Mouse (Mus musculus) cerebellum, adult (tissue): ENCODE results near the gene Rspry1.

ENCODE experiments used
- ATAC-seq: cut with Nextera tagmentation; 2 replicates; pipeline ENCODE4 v1.9.2; 2017; ENCODE audit warnings: mild to moderate bottlenecking, moderate library complexity, mixed read lengths; ENCODE audit not compliant: insufficient number of reproducible peaks, low FRiP score, low TSS enrichment

The Rspry1 gene

GRCm38 (mm10) chr8:94680414-94680813 lies 78.7 kb downstream of the Rspry1 start:
- no peak for ATAC-seq

DNA sequence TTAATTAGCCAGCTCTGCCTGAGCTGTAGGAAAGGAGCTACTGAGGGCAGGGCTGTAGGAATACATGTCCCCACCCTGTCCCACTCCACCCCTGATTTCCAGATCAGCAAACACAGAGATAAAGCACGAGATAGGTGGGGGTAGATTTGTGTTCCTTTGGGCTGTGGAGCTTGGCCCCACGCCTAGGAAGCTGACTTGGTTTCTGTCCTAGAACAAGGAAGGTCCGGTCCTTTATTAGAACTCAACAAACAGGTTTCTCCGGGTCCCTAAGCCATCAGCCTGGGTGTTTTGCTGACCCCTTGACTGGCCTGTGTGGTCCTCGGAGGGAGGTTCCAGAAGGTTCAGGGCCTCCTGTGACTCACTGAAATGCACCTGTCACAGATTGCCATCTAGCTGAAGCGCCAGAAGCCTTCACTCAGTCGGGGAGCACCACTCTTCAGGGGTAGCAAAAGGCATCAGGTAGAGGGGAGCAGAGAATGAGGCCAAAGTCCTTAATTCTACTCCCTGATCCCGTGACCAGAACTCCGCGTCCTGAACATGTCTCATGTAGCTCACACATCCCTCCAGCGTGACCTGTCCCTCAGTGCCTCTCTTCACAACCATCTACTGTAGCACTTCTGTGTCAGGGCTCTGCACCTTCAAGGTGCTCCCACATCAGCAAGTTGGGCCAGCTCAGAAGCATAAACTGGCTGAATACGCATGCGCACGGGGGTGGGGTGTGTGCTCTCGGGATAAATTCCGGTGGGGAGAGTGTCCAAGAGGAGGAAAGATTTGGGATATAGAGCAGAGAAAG lies 81.2 kb downstream of the Rspry1 start:
- ATAC-seq, result no peak

DNA sequence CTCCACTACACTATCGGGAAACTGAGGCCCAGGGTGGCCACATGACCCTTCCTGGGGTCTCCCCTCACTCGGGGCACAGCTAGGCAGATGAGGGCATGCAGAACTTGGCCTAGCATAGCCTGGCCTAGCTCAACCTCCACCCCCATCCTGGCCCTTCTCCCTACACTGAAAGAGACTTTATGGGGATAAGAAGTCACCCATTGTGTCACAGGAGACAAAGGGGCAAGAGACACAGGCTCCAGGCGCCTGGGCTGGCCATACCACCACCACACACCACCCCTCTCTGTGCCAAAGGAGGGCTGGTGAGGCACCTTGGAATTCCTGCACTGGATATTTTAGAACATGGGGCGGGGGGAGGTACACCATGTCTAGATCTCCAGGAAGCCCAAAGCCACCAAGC lies 82.5 kb downstream of the Rspry1 start:
- ATAC-seq, result no peak

DNA sequence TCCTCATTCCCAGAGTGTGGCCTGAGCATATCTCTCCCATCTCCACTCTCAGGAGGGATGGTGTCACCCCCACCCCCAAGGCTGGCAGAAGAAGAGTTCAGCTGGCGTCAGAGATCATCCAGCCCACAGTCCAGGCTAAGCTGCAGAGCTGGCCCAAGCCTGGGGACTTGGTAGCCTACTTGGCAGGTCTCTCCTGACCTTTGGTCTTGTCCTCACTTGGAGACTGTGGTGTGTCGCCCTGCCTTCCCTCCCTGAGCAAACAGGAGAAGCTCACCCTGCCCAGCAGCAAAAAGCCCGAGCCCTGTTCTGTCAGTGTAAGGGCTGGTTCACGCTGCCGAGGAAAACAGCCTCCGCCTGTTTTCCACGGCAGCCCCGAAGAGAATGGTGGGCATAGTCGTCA lies 84.2 kb downstream of the Rspry1 start:
- ATAC-seq, result no peak

- ATAC-seq, result no peak
Observed at GRCm38 (mm10) chr8:94694701-94695100, 93.0 kb downstream of the Rspry1 start.

GRCm38 (mm10) chr8:94695341-94695993 lies 93.7 kb downstream of the Rspry1 start:
- no peak for ATAC-seq

DNA sequence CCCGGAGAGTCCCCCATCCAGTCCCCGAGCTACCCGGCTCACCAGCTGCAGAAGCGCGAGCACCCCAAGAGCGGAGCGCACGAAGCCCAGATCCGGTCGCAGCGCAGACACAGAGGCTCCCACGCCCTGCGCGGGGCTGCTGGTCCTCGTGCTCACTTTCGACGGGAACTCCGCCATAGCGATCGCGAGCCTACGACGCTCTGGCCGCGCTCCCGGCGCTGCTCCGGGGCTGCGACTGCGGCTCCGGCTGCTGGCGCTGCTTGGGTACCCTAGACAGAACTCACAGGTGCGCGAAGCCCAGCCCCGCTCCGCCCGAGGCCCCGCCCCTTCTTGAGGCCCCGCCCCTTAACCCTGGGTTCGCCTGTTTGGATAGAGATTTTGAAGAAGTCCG lies 94.3 kb downstream of the Rspry1 start, which contains the start of gene Pllp:
TSS of gene Pllp (minus strand) at position 285 of the 391 bp plus-strand sequence.
- ATAC-seq, result no peak

DNA sequence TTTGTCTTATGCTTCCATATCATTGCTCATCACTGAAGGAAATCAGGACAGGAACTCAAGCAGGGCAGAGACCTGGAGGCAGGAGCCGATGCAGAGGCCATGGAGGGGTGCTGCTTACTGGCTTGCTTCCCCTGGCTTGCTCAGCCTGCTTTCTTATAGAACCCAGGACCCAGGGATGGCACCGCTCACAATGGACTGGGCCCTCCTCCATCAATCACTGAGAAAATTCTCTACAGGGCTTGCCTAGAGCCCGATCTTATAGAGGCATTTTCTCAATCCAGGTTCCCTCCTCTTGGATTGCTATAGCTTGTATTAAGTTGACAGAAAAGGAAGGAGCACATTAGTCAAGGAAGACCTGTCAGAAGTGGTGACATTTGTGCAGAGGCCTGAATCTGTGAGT lies 94.8 kb downstream of the Rspry1 start:
- ATAC-seq, result no peak

GRCm38 (mm10) chr8:94697956-94698355 lies 96.2 kb downstream of the Rspry1 start:
- no peak for ATAC-seq

GRCm38 (mm10) chr8:94699366-94699765 lies 97.6 kb downstream of the Rspry1 start:
- no peak for ATAC-seq

DNA sequence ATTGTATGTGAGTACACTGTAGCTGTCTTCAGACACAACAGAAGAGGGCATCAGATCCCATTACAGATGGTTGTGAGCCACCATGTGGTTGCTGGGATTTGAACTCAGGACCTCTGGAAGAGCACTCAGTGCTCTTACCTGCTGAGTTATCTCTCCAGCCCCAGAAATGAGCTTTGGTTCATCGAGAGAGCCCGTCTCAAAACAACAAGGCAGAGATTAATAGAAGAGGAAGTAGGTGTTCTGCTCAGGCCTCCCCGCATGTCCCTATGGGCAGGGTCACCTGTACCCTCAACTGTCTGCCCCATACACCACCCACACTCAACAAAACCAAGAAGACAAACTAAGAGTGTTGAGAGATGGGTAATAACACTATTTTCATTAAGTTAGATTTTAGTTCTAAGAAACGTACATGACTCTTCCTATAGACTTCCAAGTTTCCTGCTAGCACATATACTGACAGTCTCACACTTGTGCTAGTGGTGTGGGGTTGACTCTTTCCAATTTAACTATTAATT lies 98.7 kb downstream of the Rspry1 start:
- ATAC-seq, result no peak

- ATAC-seq, result no peak
Observed at GRCm38 (mm10) chr8:94702156-94702555, 100.4 kb downstream of the Rspry1 start.

GRCm38 (mm10) chr8:94702844-94703813 lies 101.4 kb downstream of the Rspry1 start:
- peak; percentile 33; the same call in 1 of the 2 replicates for ATAC-seq

DNA sequence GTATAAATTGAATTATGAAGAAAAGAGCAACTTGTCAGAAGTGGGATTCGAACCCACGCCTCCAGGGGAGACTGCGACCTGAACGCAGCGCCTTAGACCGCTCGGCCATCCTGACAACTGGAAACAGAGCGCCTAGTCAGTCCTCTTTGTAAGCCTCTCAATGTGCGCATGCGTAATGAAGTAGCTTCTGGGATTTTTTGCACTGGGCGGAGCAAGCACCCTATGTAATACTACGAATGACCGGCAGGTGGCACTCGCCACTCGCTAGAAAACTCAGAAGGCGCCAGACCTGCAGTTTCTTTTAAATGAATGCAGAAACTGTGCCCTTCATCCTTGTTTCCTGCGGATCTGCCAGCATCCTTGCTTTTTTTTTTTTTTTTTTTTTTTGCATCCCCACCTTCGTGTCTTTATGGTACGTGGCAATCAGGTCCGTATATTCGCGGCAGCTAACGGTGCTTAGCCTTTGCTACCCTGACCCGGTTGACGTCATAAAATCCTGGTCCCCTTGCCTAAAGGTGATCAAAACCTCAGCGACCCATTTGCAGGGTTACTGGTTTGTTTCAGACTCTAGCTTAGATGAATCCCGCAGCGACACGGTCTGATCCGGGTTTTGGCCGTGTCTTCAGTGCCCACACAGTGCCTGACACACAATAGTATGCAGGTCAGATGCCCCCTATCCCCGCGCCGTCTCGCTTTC lies 102.4 kb downstream of the Rspry1 start:
- ATAC-seq, result peak; percentile 79

GRCm38 (mm10) chr8:94704669-94704984 lies 102.9 kb downstream of the Rspry1 start:
- ATAC-seq, result no peak

DNA sequence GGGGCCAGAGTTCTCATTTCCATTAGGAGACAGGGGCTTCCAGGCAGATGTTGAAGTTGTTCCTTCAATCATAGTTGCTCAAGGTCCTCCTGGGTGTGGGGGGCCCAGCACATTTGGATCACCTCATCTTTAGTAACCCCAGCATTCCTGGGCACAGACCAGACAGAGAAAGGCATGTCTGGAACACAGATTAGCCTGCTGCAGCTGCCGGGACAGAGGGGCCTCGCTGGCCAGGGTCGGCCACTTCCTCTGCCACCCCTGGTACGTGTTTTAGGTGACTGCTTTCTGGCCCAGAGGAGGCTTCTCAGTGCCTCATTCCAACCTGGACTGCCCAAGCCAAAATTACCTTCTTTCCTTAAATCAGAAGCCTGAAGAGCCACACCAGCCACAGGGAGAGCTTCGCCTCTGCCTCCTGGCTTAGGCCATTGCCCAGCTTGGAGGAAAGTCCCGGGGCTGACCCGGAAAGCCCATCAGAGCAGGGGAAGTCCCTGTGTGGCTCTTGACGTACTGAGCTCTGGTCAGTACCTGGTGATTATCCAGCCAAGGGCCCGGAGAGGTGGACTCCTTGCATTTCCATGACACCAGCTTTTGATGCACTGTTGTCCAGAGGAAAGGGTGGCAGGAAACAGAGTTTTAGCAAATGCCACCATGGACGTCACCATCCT lies 104.0 kb downstream of the Rspry1 start:
- no peak for ATAC-seq

- ATAC-seq, result no peak
Observed at GRCm38 (mm10) chr8:94706732-94707395, 105.1 kb downstream of the Rspry1 start.
